Mouse (Mus musculus) stomach, postnatal 0 days (tissue): ENCODE measurements around the gene Baz2a. TPM values are rescaled to one million over a fixed set of nuclear protein-coding genes. Genes with fewer than 3 reads are reported as not detected.

Experiments used
- ATAC-seq: fragments of 200-750 bp; cut with Nextera tagmentation; 2 replicates; pipeline ENCODE4 v1.8.0; 2017; ENCODE audit not compliant: low FRiP score, low TSS enrichment
- DNase-seq: peaks from one replicate; pipeline ENCODE4 v3.0.0-alpha.2; 2016; ENCODE audit warnings: low spot score
- H3K27ac ChIP-seq: fragments of 300-500 bp; sonication (generic); replicated peaks from 2 replicates; pipeline ENCODE4 v1.5.1; 2014; ENCODE audit warnings: mild to moderate bottlenecking, control low read depth
- H3K27me3 ChIP-seq: fragments of 300-500 bp; sonication (generic); 2 replicates; pipeline ENCODE4 v1.6.1; 2014; ENCODE audit warnings: low read length; ENCODE audit not compliant: control insufficient read depth, insufficient read depth
- H3K36me3 ChIP-seq: fragments of 300-500 bp; sonication (generic); 2 replicates; pipeline ENCODE4 v1.6.1; 2014; ENCODE audit warnings: low read length, mixed read lengths; ENCODE audit not compliant: control insufficient read depth, insufficient read depth
- H3K4me1 ChIP-seq: fragments of 300-500 bp; sonication (generic); replicated peaks from 2 replicates; pipeline ENCODE4 v1.6.1; 2014; ENCODE audit warnings: antibody characterized with exemption; ENCODE audit not compliant: control insufficient read depth, insufficient read depth
- H3K4me2 ChIP-seq: fragments of 300-500 bp; sonication (generic); replicated peaks from 2 replicates; pipeline ENCODE4 v1.6.1; 2014; ENCODE audit warnings: low read depth, mild to moderate bottlenecking, control low read depth, moderate library complexity
- H3K4me3 ChIP-seq: fragments of 300-500 bp; sonication (generic); 2 replicates; pipeline ENCODE4 v1.5.1; 2014; ENCODE audit warnings: low read depth, low read length, control low read depth
- H3K9ac ChIP-seq: fragments of 300-500 bp; sonication (generic); 2 replicates; pipeline ENCODE4 v1.6.1; 2014; ENCODE audit warnings: mild to moderate bottlenecking, low read length, control low read depth, mixed read lengths
- H3K9me3 ChIP-seq: fragments of 300-500 bp; sonication (generic); 2 replicates; pipeline ENCODE4 v1.6.1; 2016; ENCODE audit warnings: low read length; ENCODE audit not compliant: control insufficient read depth
- CTCF ChIP-seq: IDR thresholded peaks from 2 replicates; pipeline ENCODE4 v1.5.1; 2016; ENCODE audit warnings: antibody characterized with exemption, low read depth, mild to moderate bottlenecking, moderate library complexity
- EP300 ChIP-seq: optimal IDR thresholded peaks from 2 replicates; pipeline ENCODE3; 2016; ENCODE audit warnings: antibody characterized with exemption
- WGBS: fragments of 180-500 bp; shearing (Covaris S2); extraction: QIAGEN DNeasy Blood & Tissue Kit; methylation state at CpG from one replicate; pipeline ENCODE4 v1.1.7; 2014; 5-methylcytosine and 5-hydroxymethylcytosine counted together
- microRNA counts: library from miRNA; unstranded; fragments of <30 nt; microRNA quantifications from one replicate; lab custom pipeline; 2015
- microRNA-seq: library from miRNA; unstranded; fragments of <30 nt; microRNA quantifications from one replicate; pipeline ENCODE4, GENCODE M21; 2016
- polyA plus RNA-seq: library from polyadenylated mRNA; unstranded; fragments of >200 nt; fragmentation: Nextera tagmentation; extraction: Ambion mirVana; gene quantifications from 2 replicates; pipeline ENCODE4 v1.2.1, GENCODE M21; 2015

The Baz2a gene
- polyA plus RNA-seq, 1 experiment from 2014 or later, result 7.9 TPM

- 81% methylated on average over 4 of the region's 4 CpGs for WGBS
- no peak for ATAC-seq
- no peaks in the 10 kb centered on the region for H3K36me3 ChIP-seq
- no peaks in the 10 kb centered on the region for H3K4me1 ChIP-seq
- H3K9ac ChIP-seq, result no peak overlapping the region
- H3K27me3 ChIP-seq, result no peaks in the 10 kb centered on the region
- TF ChIP-seq EP300, result no peak
- no peak for TF ChIP-seq CTCF
- H3K4me2 ChIP-seq, result no peak overlapping the region
- H3K4me3 ChIP-seq, result no peak overlapping the region
- DNase-seq, result no peak
- H3K9me3 ChIP-seq, result no peaks in the 10 kb centered on the region
- no peak overlapping the region for H3K27ac ChIP-seq
Observed at GRCm38 (mm10) chr10:128177316-128177715, 85.9 kb downstream of the Baz2a start.

MicroRNA genes within 50 kb of the gene (microRNA counts, 519-probe panel; counts per million panel counts)
- microRNA mmu-miR-677 (lab: Ali Mortazavi, UCI), result not detected

Small RNA genes lying within 50 kb of the gene (microRNA-seq; reads per million reads assigned to microRNA genes)
- 10.0 reads per million, percentile 16 among the genes with 10 or more reads in this experiment for gene Mir677

Other genes starting within 250 kb of the Baz2a start
- not detected in 2 replicates for gene Rdh19, start 241.6 kb upstream of the Baz2a start, polyA plus RNA-seq
- not detected in 2 replicates for gene Rdh16f2, start 225.1 kb upstream of the Baz2a start, polyA plus RNA-seq
- gene Rdh7, start 202.8 kb upstream of the Baz2a start, polyA plus RNA-seq, result 1.9 and 2.1 TPM in 2 replicates
- 24.6 and 24.7 TPM in 2 replicates for gene Sdr9c7, start 193.1 kb upstream of the Baz2a start, polyA plus RNA-seq
- 5.0 and 5.7 TPM in 2 replicates for gene Hsd17b6, start 84.0 kb upstream of the Baz2a start, polyA plus RNA-seq
- gene Prim1, start 76.4 kb upstream of the Baz2a start, polyA plus RNA-seq, result 27.3 and 27.4 TPM in 2 replicates
- gene Naca, start 56.0 kb upstream of the Baz2a start, polyA plus RNA-seq, result 618 and 628 TPM in 2 replicates
- 297 and 316 TPM in 2 replicates for gene Ptges3, start 32.6 kb upstream of the Baz2a start, polyA plus RNA-seq
- gene Atp5b, start 8.3 kb upstream of the Baz2a start, polyA plus RNA-seq, result 2,044 and 2,075 TPM in 2 replicates
- 15.5 and 17.0 TPM in 2 replicates for gene Rbms2, start 88.7 kb downstream of the Baz2a start, polyA plus RNA-seq
- gene Gls2, start 102.9 kb downstream of the Baz2a start, polyA plus RNA-seq, result 0.53 and 0.64 TPM in 2 replicates
- gene Spryd4, start 120.2 kb downstream of the Baz2a start, polyA plus RNA-seq, result 25.6 and 26.1 TPM in 2 replicates
- not detected in 2 replicates for gene Mip, start 134.3 kb downstream of the Baz2a start, polyA plus RNA-seq
- gene Timeless, start 140.5 kb downstream of the Baz2a start, polyA plus RNA-seq, result 8.9 and 10.5 TPM in 2 replicates
- gene Apon, start 162.5 kb downstream of the Baz2a start, polyA plus RNA-seq, result 0.13 TPM in 1 of 2 replicates, not detected in the other
- 1.1 and 2.5 TPM in 2 replicates for gene Apof, start 177.1 kb downstream of the Baz2a start, polyA plus RNA-seq
- 7.8 and 8.6 TPM in 2 replicates for gene Stat2, start 179.0 kb downstream of the Baz2a start, polyA plus RNA-seq
- 0.33 and 0.35 TPM in 2 replicates for gene Il23a, start 207.2 kb downstream of the Baz2a start, polyA plus RNA-seq
- gene Pan2, start 211.8 kb downstream of the Baz2a start, polyA plus RNA-seq, result 12.6 and 14.1 TPM in 2 replicates
- 214 and 218 TPM in 2 replicates for gene Cnpy2, start 230.9 kb downstream of the Baz2a start, polyA plus RNA-seq
- 152 and 158 TPM in 2 replicates for gene Cs, start 246.2 kb downstream of the Baz2a start, polyA plus RNA-seq